Mouse (Mus musculus) hematopoietic stem cell, adult 5-6 weeks (primary cell): ENCODE measurements around the gene Lrrc32. TPM values are rescaled to one million over a fixed set of nuclear protein-coding genes. Genes with fewer than 3 reads are reported as not detected.

Source experiments
- ATAC-seq, 2 experiments: fragments of 125-278 bp in 1 of 2; replicated peaks in 1 of 2; 2 replicates each; pipeline ENCODE4 v1.8.0; 2016 to 2017; ENCODE audit warnings: inconsistent platforms in 2 of 2, mild to moderate bottlenecking in 2 of 2, moderate number of reproducible peaks in 2 of 2, low read depth in 1 of 2, moderate TSS enrichment in 1 of 2; ENCODE audit not compliant: low FRiP score in 2 of 2, poor library complexity in 2 of 2, severe bottlenecking in 2 of 2, insufficient read depth in 1 of 2, low TSS enrichment in 1 of 2
- total RNA-seq: library from RNA; stranded (forward); fragments of 172-1452, 232-1000 nt; gene quantifications from 2 replicates; pipeline ENCODE4 v1.2.3, GENCODE M21; 2017

Lrrc32 gene
- total RNA-seq, 1 experiment from 2014 or later: 0.69 TPM

GRCm38 (mm10) chr7:98534432-98534855 lies 45.4 kb downstream of the Lrrc32 start:
- ATAC-seq: peak; percentile 71 to 79

- no peak for ATAC-seq
Observed at GRCm38 (mm10) chr7:98535191-98535590, 46.1 kb downstream of the Lrrc32 start.

GRCm38 (mm10) chr7:98535882-98536281 lies 46.8 kb downstream of the Lrrc32 start:
- ATAC-seq: peak; percentile 18 to 26; a peak in 1 of 4 replicates

- no peak for ATAC-seq
Observed at GRCm38 (mm10) chr7:98537210-98537966, 48.3 kb downstream of the Lrrc32 start.

- no peak for ATAC-seq
Observed at GRCm38 (mm10) chr7:98537967-98538573, 49.0 kb downstream of the Lrrc32 start.

- no peak for ATAC-seq
Observed at GRCm38 (mm10) chr7:98540879-98541278, 51.8 kb downstream of the Lrrc32 start.

GRCm38 (mm10) chr7:98541564-98541963 lies 52.5 kb downstream of the Lrrc32 start:
- no peak for ATAC-seq

GRCm38 (mm10) chr7:98542267-98542666 lies 53.2 kb downstream of the Lrrc32 start:
- ATAC-seq: no peak

- ATAC-seq: no peak
Observed at GRCm38 (mm10) chr7:98542731-98543142, 53.7 kb downstream of the Lrrc32 start.

- no peak for ATAC-seq
Observed at GRCm38 (mm10) chr7:98543853-98544370, 54.8 kb downstream of the Lrrc32 start.

- peak in 1 of 2 experiments; percentile 25; a peak in 1 of 4 replicates for ATAC-seq
Observed at GRCm38 (mm10) chr7:98544556-98544955, 55.5 kb downstream of the Lrrc32 start.

GRCm38 (mm10) chr7:98548839-98549238 lies 59.8 kb downstream of the Lrrc32 start:
- ATAC-seq: no peak

- peak in 1 of 2 experiments; percentile 30; a peak in 1 of 4 replicates for ATAC-seq
Observed at GRCm38 (mm10) chr7:98550596-98550995, 61.5 kb downstream of the Lrrc32 start.

GRCm38 (mm10) chr7:98551041-98551440 lies 62.0 kb downstream of the Lrrc32 start:
- ATAC-seq: no peak

Other genes with a start within 250 kb of the Lrrc32 start
- gene Acer3, start 168.1 kb upstream of the Lrrc32 start, total RNA-seq: 17.6 and 30.8 TPM in 2 replicates
- gene Tsku, start 128.0 kb upstream of the Lrrc32 start, total RNA-seq: not detected in 2 replicates
- gene Gucy2d, start 48.9 kb upstream of the Lrrc32 start, total RNA-seq: not detected in 2 replicates
- 51.5 and 60.7 TPM in 2 replicates for gene Emsy, start 167.5 kb downstream of the Lrrc32 start, total RNA-seq
- gene Thap12, start 213.8 kb downstream of the Lrrc32 start, total RNA-seq: 79.3 and 86.2 TPM in 2 replicates